Mouse (Mus musculus) gastrocnemius, postnatal 25 days (tissue): ENCODE results near the gene Tcf19. TPM values are rescaled to one million over a fixed set of nuclear protein-coding genes. Genes with fewer than 3 reads are reported as not detected.

Source experiments
- DNase-seq: peaks from one replicate; pipeline ENCODE4 v3.0.0; 2022
- long read RNA-seq, 2 experiments: library from polyadenylated mRNA; stranded (forward); transcript quantifications; one replicate each; pipeline ENCODE4 v2.0.0; 2021
- total RNA-seq, 2 experiments: library from RNA; stranded (reverse); gene quantifications; 1 replicate in 1 of 2; 2 replicates in 1 of 2; pipeline ENCODE4 v1.2.3; 2021

Tcf19 gene
- 1 to 10 TPM; 1.5 to 2.9 TPM for total RNA-seq
- long read RNA-seq, experiment 1, partial matches to known transcripts, result 0 of 3 reads
- long read RNA-seq, experiment 1, other reads (novel, unspliced or antisense), result 2 of 3 reads
- long read RNA-seq, experiment 2, partial matches to known transcripts, result 0 of 6 reads
- long read RNA-seq, experiment 2, other reads (novel, unspliced or antisense), result 3 of 6 reads

GRCm38 (mm10) chr17:35516652-35517500 lies at the start of gene Tcf19, which contains the start of gene Cchcr1:
TSS of gene Tcf19 (minus strand) at chr17:35516824.
TSS of gene Cchcr1 (plus strand) at chr17:35517100.
- DNase-seq, result peak; percentile 97

DNA sequence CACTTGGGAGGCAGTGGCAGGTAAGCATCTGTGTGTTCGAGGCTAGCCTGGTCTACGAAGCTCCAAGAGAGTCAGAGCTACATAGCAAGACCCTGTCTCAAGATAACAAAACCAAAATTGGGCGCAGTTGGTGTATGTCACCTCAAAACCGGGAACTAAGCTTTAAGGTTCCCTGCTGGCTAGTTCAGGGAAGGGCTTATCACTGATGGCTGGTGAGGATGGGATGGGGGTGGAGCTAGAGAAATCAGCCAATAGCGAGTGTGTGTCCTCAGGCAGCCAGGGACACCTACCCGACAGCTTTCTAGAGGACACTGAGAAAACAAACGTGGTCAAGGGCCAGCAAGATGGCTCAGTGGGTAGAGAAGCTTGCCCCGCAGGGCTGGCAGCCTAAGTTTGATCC lies 41.6 kb upstream of the Tcf19 start:
- no peak for DNase-seq

GRCm38 (mm10) chr17:35557351-35557750 lies 40.7 kb upstream of the Tcf19 start:
- no peak for DNase-seq

DNA sequence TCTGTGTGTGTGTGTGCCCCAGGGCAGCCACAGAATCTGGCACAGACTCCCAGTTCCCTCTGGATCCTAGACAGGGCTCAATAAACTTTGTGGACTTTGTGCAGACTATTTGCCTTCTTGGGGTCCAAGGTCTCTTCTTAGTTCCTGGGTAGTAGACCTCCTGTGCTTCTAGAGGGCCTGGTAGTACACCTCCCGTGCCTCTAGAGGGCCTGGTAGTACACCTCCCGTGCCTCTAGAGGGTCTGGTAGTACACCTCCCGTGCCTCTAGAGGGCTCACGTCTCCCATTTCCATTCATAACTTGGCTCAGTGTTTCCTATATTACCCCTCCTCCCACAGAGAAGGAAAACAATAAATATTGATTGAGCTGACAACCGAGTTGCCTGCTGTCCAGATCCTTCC lies 40.2 kb upstream of the Tcf19 start:
- DNase-seq, result no peak

DNA sequence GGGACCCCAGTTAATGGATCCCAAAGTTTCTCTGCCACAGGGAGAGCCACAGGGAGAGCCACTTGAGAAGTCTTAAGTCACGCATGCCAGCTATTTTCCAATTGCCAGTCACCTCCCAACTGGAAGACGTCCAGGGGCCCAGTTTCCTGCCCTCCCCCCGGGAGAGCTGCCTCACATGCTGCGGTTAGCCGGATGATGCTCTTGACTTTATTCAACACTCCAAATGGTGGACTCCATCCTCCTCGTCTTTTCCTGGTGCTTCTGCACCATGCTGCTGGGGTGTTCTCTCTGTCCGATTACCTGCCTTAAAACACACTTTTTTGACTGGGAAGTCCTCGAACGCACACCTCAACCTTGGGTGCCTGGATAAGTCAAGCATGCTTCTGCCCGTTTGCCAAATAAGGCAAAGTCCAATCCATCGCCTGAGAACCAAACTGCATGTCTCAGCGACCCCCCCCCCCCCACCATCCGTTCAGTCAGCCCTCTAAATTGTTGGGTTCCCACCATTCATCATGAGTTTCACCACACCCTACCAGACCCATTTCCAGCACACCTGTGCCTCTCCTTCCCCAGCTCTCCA lies 39.7 kb upstream of the Tcf19 start:
- DNase-seq, result no peak

DNA sequence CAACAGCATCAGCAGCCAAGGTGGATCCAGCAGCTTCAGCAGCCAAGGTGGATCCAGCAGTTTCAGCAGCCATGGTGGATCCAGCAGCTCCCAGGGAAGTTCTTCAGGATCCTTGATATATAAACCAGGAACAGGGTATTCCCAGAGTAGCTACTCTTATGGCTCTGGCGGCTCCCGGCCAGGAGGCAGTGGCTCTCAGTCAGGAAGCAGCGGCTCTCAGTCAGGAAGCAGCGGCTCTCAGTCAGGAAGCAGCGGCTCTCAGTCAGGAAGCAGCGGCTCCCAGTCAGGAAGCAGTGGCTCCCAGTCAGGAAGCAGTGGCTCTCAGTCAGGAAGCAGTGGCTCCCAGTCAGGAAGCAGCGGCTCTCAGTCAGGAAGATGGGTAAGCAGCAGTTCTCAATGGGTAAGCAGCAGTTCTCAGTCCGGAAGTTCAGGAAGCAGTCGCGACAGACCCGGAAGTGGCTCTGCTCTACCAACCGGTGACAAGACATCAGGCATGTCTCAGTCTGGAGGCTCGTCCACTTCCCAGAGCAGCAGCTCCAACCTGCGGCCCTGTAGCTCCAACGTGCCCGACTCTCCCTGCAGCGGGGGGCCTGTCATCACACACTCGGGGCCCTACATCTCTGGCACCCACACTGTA lies 38.3 kb upstream of the Tcf19 start:
- DNase-seq, result no peak

DNA sequence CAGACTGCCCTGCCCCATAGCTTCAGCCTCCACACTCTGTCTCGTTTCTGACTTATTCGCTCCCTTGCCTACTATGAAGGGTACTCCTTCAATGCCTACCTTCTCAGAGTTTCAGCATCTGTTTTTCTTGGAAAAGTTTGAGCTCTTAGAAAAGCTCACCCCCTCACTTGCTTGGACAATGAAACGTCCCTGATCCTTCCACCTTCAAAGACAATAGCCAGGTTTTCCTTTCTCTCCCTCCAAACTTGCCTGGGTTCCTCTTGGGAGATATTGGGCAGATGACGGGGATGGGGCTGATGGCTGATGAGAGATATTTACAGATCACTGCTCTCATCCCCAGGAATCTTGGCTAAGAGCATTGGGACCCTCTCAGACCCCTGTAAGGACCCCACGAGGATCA lies 37.7 kb upstream of the Tcf19 start:
- DNase-seq, result no peak

DNA sequence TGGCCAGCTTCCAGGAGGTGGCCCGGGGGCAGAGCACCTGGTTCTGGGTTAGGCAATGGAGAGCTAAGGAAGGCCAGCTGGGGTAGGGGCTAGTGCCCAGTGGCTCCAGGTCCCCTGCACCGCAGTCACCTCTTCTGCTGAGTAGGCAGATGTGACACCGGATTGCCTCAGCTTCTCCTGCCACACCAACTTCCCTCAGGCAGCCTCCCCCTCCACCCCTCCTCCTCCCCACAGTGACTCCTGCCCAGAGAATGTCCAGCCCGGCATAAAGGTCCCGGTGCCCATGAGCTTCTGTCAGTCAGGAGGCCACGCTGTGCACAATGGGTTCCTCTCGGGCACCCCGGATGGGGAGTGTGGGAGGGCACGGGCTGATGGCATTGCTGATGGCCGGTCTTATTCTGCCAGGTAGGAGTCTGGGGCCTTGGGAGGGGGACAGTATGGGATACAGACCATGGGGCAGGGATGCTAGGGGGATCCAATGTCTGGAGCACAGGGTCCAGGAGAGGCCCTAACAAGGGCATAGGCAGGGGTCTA lies 35.3 kb upstream of the Tcf19 start, which contains the start of gene Cdsn:
Gene Cdsn (plus strand): TSS at position 248 of the 534 bp plus-strand sequence.
- no peak for DNase-seq

DNA sequence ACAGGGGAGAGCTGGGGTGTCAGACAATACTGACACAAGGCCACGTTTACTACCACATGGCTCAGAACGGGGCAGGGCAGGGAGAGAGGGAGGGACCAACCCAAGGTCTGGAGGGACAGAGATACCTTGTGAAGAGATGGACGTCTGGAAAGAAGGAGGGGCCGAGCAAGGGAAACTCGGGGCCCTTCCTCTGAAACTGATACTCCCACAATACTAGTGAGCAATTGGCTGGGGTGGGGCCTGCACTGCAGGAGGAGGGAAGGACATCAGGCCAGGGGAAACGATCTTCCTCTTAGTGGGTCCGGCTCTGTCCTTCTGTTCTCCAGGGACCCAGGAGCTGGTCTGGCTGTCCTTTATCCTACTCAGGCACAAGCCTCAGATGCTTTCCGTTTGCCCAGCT lies 34.2 kb upstream of the Tcf19 start:
- no peak for DNase-seq

GRCm38 (mm10) chr17:35550143-35550494 lies 33.5 kb upstream of the Tcf19 start:
- no peak for DNase-seq

GRCm38 (mm10) chr17:35549437-35550142 lies 33.0 kb upstream of the Tcf19 start:
- peak; percentile 69 for DNase-seq

- DNase-seq, result no peak
Observed at GRCm38 (mm10) chr17:35548636-35549035, 32.0 kb upstream of the Tcf19 start.

- DNase-seq, result no peak
Observed at GRCm38 (mm10) chr17:35547465-35547864, 30.8 kb upstream of the Tcf19 start.

DNA sequence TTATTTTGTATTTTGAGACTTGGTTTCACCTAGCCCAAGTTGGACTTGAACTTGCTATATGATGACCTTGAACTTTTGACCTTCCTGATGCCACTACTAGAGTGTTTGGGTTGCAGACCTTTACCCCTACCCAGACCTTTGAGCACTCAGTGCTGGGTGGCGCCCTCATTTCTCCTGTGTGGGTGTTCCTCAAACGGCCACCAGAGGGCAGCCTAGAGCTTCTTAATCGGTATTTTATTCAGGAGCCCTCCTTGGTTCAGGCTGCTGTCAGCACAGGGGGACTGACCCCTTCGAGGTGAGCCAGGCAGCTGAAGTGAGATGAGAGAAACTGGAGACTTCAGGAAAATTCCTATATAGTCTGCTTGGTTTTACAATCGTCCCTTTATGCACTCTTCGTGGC lies 28.1 kb upstream of the Tcf19 start:
- no peak for DNase-seq

- no peak for DNase-seq
Observed at GRCm38 (mm10) chr17:35544001-35544400, 27.4 kb upstream of the Tcf19 start.

DNA sequence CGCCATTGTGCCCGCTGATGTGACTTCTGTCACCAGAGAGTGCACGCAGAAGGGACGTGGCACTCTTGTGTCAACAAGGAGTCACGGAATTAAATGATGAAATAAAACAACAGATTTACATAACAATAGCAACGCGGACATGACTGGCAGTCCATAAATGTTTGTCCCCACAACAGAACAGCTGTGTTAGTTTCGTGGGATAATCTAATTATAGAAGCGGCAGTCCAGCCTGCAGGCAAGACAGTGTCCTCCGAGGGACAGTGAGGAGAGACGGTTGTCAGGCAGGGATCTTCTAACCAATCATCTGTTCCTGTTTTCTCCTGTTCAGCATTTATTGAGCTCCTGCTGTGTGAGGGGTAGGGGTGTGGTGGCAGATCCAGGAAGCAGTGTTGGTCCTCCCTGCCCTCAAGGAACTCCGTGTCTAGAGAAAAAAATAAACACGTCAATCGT lies 26.8 kb upstream of the Tcf19 start:
- no peak for DNase-seq

- no peak for DNase-seq
Observed at GRCm38 (mm10) chr17:35542761-35543411, 26.3 kb upstream of the Tcf19 start.

DNA sequence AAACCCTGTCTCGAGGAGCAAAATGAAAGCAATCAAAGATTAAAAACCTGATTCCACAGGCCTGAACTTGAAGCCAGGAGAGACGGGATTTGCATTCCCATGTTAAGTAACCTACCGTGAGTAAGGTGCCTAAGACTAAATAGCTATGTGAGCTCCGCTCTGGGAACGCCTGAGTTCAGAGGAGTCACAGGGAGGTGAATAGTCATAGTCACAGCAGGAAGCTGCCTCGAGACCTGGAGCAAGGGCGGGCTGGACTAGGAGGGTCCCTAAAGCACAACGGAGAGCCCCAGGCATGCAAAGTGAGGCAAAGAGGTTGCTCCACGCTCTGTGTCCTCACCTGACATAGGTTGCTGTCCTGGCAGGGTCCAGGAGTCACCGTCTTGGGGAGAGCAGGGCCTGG lies 22.9 kb upstream of the Tcf19 start:
- DNase-seq, result no peak

DNA sequence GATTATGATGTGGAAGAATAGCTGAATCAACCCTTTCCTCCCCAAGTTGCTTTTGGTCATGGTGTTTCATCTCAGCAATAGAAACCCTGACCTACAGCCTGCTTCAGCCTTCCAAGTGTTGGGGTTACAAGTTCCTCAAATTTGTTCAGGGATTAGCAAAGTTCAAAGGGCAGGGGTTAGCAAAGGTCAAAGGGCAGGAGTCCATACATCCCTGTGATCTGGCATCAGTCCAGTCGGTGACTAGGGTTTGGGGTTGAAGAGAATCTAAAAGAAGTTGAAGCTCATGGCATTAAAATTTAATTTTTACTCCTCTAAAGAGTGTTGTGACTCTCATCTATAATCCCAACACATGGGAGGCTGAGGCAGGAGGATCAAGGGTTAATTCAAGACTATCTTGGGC lies 21.9 kb upstream of the Tcf19 start:
- DNase-seq, result no peak

- no peak for DNase-seq
Observed at GRCm38 (mm10) chr17:35537421-35537820, 20.8 kb upstream of the Tcf19 start.

- DNase-seq, result peak; percentile 37
Observed at GRCm38 (mm10) chr17:35534343-35534742, 17.7 kb upstream of the Tcf19 start.
